Mouse (Mus musculus) heart, postnatal 36 days (tissue): ENCODE measurements around the gene Rec8. TPM values are rescaled to one million over a fixed set of nuclear protein-coding genes. Genes with fewer than 3 reads are reported as not detected.

Source experiments
- total RNA-seq, 2 experiments: library from RNA; stranded (reverse); gene quantifications; 2 replicates each; pipeline ENCODE4 v1.2.3; 2021

Gene Rec8
- total RNA-seq, 2 experiments from 2014 or later, result 0.11 to 0.19 TPM

Other genes starting within 250 kb of the Rec8 start
- 100 to 1,000 TPM; 118 to 130 TPM for gene Dhrs4, start 139.3 kb upstream of the Rec8 start, total RNA-seq
- 1 to 10 TPM; 3.1 to 3.2 TPM for gene Carmil3, start 127.4 kb upstream of the Rec8 start, total RNA-seq
- not detected for gene Cpne6, start 107.6 kb upstream of the Rec8 start, total RNA-seq
- gene Nrl, start 93.1 kb upstream of the Rec8 start, total RNA-seq, result not detected
- 10 to 100 TPM; 12.9 to 13.2 TPM for gene Pck2, start 77.8 kb upstream of the Rec8 start, total RNA-seq
- gene Dcaf11, start 58.0 kb upstream of the Rec8 start, total RNA-seq, result 100 to 1,000 TPM; 138 to 148 TPM
- not detected for gene A730061H03Rik, start 57.6 kb upstream of the Rec8 start, total RNA-seq
- gene Fitm1, start 42.4 kb upstream of the Rec8 start, total RNA-seq, result 100 to 1,000 TPM; 188 to 200 TPM
- 100 to 1,000 TPM; 250 to 298 TPM for gene Psme1, start 39.9 kb upstream of the Rec8 start, total RNA-seq
- gene Emc9, start 32.7 kb upstream of the Rec8 start, total RNA-seq, result 10 to 100 TPM; 59.7 to 63.2 TPM
- 100 to 1,000 TPM; 103 to 107 TPM for gene Psme2, start 26.9 kb upstream of the Rec8 start, total RNA-seq
- gene Rnf31, start 26.3 kb upstream of the Rec8 start, total RNA-seq, result 10 to 100 TPM; 29.1 to 35.0 TPM
- 10 to 100 TPM; 10.6 to 17.7 TPM for gene Irf9, start 14.5 kb upstream of the Rec8 start, total RNA-seq
- 10 to 100 TPM; 54.1 to 62.7 TPM for gene Ipo4, start 17.9 kb downstream of the Rec8 start, total RNA-seq
- gene Gm49378, start 19.9 kb downstream of the Rec8 start, total RNA-seq, result 1 to 10 TPM; 3.0 to 3.7 TPM
- 10 to 100 TPM; 38.3 to 42.1 TPM for gene Tm9sf1, start 25.8 kb downstream of the Rec8 start, total RNA-seq
- gene Tssk4, start 32.1 kb downstream of the Rec8 start, total RNA-seq, result under 1 TPM; 0.51 to 0.61 TPM
- 10 to 100 TPM; 42.6 to 57.7 TPM for gene Mdp1, start 42.5 kb downstream of the Rec8 start, total RNA-seq
- 10 to 100 TPM; 10.8 to 11.0 TPM for gene Gmpr2, start 53.9 kb downstream of the Rec8 start, total RNA-seq
- 100 to 1,000 TPM; 242 to 257 TPM for gene Nedd8, start 54.1 kb downstream of the Rec8 start, total RNA-seq
- gene Tinf2, start 63.8 kb downstream of the Rec8 start, total RNA-seq, result 10 to 100 TPM in 1 of 2 experiments, 1 to 10 TPM in 1; 10.0 to 12.9 TPM
- gene Tgm1, start 95.9 kb downstream of the Rec8 start, total RNA-seq, result under 1 TPM; 0.31 to 0.33 TPM
- gene Rabggta, start 104.2 kb downstream of the Rec8 start, total RNA-seq, result 10 to 100 TPM; 12.7 to 13.3 TPM
- gene Dhrs1, start 127.7 kb downstream of the Rec8 start, total RNA-seq, result 10 to 100 TPM; 41.3 to 44.2 TPM
- gene Nop9, start 127.7 kb downstream of the Rec8 start, total RNA-seq, result 10 to 100 TPM in 1 of 2 experiments, 1 to 10 TPM in 1; 8.4 to 12.8 TPM
- 1 to 10 TPM in 1 of 2 experiments, under 1 TPM in 1; 0.64 to 1.6 TPM for gene Cideb, start 140.4 kb downstream of the Rec8 start, total RNA-seq
- gene Ltb4r2, start 143.4 kb downstream of the Rec8 start, total RNA-seq, result under 1 TPM in 1 of 2 experiments, not detected in 1; 0.19 TPM
- gene Ltb4r1, start 147.9 kb downstream of the Rec8 start, total RNA-seq, result under 1 TPM in 1 of 2 experiments, not detected in 1; 0.24 TPM
- gene Adcy4, start 166.1 kb downstream of the Rec8 start, total RNA-seq, result 10 to 100 TPM; 18.0 to 21.0 TPM
- gene Ripk3, start 170.8 kb downstream of the Rec8 start, total RNA-seq, result 1 to 10 TPM; 3.0 to 5.1 TPM
- 1 to 10 TPM; 5.0 to 5.1 TPM for gene Nfatc4, start 205.1 kb downstream of the Rec8 start, total RNA-seq
- gene Nynrin, start 236.0 kb downstream of the Rec8 start, total RNA-seq, result 10 to 100 TPM in 1 of 2 experiments, 1 to 10 TPM in 1; 9.5 to 10.5 TPM